Mouse (Mus musculus): ENCODE measurements at regions not wholly inside any gene's neighbourhood (a gene's known extent, or its start where the extent isn't known, plus 50 kb on each side); places are given as distances from the start of the nearest gene placed in this dataset.

DNA sequence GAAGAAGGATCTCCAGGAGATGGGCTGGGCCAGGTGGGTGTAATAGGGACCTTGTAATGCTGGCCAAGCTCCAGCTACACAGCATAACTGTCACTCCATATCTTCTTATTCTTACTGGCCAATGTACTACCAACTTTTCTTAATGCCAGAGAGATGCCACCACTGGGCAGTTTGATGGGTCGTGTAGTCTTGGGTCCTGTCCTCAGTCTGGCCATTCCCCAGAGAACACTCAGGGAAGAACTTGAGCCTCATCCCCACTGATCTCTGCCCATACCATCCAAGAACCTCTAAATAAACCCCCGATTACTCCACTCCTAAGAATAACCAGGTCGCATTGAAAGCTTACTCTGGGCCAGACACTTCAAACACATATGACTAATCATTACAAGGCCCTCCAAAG lies 82.0 kb upstream of the Dusp10 start:
- no peak for ATAC-seq (replicated peaks; ENCODE audit: insufficient number of reproducible peaks, low FRiP score, low TSS enrichment, poor library complexity, severe bottlenecking)

DNA sequence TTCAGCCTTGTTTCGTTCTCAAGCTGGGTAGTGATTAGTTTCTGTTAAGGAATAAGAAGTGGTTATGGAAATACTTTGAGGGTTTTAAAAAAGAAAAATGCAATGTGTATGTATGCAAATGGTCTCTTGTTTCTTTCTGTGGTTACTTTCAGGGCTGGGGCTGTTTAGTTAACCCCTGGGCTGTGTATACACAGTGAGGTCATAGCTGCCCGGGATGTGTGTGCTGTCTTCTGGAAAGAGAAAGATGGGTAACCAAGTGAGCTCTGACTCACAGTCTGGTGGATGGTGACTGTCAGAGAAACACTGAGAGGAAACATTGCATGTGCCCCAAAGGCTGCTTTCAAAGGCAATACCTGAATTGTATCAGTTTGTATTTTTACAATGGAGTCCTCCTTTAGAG lies 79.3 kb upstream of the Dusp10 start:
- no peak for ATAC-seq (replicated peaks; ENCODE audit: insufficient number of reproducible peaks, low FRiP score, low TSS enrichment, poor library complexity, severe bottlenecking)

GRCm38 (mm10) chr1:183937166-183937565 lies 75.9 kb upstream of the Dusp10 start:
- ATAC-seq (replicated peaks; ENCODE audit: insufficient number of reproducible peaks, low FRiP score, low TSS enrichment, poor library complexity, severe bottlenecking) = no peak

DNA sequence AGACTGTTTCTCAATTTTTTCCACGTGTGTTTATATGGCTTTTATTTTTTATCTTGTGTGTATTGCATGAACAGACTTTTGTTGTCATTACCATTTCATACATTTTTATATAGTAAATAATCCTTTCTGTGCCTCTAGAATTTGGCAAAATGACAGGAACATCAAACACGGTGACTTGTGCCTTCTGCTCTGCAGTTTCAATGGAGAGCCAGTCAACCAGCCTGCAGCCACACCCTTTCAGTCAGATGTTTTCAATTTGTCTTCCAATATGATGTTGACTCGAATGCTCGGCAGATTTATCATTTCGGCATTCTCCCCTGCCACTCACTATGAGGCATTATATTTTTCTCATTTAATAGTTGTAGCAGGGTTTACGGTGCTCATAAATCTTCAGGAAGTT lies 74.7 kb upstream of the Dusp10 start:
- no peak for ATAC-seq (replicated peaks; ENCODE audit: insufficient number of reproducible peaks, low FRiP score, low TSS enrichment, poor library complexity, severe bottlenecking)

DNA sequence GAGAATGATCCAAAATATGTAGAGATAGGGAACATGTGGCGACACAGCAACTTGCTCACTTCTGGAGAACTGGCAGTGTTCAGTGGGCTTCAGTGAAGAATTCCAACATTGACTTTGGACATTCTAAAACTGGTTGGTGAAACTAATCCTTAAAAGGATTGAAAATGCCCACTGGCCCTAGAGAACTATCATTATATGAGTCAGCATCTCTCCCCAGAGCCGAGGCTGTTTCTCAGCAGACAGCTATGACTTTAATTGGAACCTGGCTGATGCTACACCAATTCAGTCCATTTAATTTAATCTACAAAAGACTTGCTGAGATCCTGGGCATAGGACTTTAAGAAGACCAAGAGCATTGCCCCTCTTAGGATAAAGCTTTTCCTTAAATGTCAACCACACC lies 72.4 kb upstream of the Dusp10 start:
- no peak for ATAC-seq (replicated peaks; ENCODE audit: insufficient number of reproducible peaks, low FRiP score, low TSS enrichment, poor library complexity, severe bottlenecking)

DNA sequence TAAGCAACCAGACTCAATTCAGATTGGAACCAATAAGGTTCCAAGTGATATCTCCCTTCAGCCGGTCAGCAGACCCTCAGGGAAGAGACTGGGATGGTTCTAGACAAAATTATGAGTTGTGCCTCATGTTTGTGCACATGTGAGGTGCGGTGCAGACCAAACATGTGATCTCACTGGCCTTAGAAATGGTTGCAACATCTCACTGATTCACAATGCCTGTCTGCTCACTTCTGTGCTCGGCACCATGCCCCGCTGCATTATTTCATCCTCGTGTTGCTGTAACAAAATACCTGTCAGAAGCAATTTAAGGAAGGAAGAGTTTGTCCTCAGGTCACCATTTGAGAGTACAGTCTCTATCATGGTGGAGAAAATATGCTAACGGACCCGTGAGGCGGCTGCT lies 66.9 kb upstream of the Dusp10 start:
- no peak for ATAC-seq (replicated peaks; ENCODE audit: insufficient number of reproducible peaks, low FRiP score, low TSS enrichment, poor library complexity, severe bottlenecking)

- ATAC-seq (replicated peaks; ENCODE audit: insufficient number of reproducible peaks, low FRiP score, low TSS enrichment, poor library complexity, severe bottlenecking) = no peak
Measured at GRCm38 (mm10) chr1:183947066-183947465, 66.0 kb upstream of the Dusp10 start.

DNA sequence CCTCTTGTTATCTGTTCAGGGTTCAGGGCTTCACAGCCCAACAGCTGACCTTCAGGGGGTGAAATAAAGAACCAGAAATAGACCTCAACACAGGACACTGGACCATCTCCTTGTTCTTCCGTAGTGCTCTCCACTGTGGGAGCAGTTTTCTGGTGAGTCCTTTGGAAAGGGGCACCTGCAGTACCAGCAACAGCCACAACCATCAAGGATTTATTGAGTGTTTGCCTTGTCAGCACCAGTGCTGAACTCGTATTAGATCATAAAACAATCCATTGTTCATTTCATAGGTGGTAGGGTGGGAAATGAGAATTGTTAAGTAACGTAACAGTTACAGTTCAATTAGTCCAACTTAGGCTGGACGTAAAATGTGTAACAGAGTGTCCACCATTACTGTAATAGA lies 63.9 kb upstream of the Dusp10 start:
- ATAC-seq (replicated peaks; ENCODE audit: insufficient number of reproducible peaks, low FRiP score, low TSS enrichment, poor library complexity, severe bottlenecking) = no peak

DNA sequence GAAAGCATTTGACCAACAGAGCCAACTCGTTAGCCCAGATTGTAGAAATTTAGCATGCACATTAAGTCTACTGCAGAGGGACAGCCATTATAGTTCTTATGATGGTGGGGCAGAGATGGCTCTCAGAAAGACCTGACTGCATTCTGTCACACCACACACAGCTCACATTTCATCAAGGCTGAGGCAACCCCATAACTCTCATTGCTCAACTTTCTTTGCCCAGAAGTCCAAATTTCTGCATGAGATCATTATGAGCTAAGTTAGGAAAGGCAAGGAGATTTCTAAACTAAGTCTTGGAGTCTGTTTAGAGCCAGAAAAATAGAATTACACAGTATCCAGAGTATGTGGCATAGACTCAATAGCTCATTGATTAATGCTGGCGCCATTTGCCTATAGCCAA lies 59.0 kb upstream of the Dusp10 start:
- no peak for ATAC-seq (replicated peaks; ENCODE audit: insufficient number of reproducible peaks, low FRiP score, low TSS enrichment, poor library complexity, severe bottlenecking)

GRCm38 (mm10) chr1:183956391-183956790 lies 56.7 kb upstream of the Dusp10 start:
- no peak for ATAC-seq (replicated peaks; ENCODE audit: insufficient number of reproducible peaks, low FRiP score, low TSS enrichment, poor library complexity, severe bottlenecking)

DNA sequence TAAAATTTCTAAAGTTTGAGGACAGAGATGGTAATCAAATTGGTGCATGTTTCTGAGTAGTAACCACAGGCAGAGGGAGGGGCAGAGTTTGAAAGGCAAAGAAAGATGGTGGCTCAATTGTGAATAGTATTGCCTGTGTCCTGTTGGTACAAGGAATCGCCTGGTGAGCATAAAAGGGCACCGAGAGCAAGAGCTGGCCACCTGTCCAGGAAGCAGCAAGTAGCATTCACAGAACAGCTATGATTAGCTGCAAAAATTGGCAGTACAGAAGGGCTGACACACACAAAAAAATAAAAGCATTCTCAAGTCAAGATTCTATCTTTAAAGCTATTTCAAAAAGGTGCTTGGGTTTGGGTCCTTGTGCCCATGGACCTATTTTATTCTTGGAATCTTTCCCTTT lies 51.7 kb upstream of the Dusp10 start:
- no peak for ATAC-seq (replicated peaks; ENCODE audit: insufficient number of reproducible peaks, low FRiP score, low TSS enrichment, poor library complexity, severe bottlenecking)

GRCm38 (mm10) chr1:183962486-183962885 lies 50.6 kb upstream of the Dusp10 start:
- no peak for ATAC-seq (replicated peaks; ENCODE audit: insufficient number of reproducible peaks, low FRiP score, low TSS enrichment, poor library complexity, severe bottlenecking)

GRCm38 (mm10) chr1:183963286-183963685 lies 49.8 kb upstream of the Dusp10 start:
- ATAC-seq (replicated peaks; ENCODE audit: insufficient number of reproducible peaks, low FRiP score, low TSS enrichment, poor library complexity, severe bottlenecking) = no peak
